Mouse (Mus musculus): ENCODE data around the gene Atxn2.
"Not testable (repeated sequence)": the region's sequence is repeated elsewhere in the genome, so short reads cannot be mapped to it uniquely, and the experiment has no call there.

Gene Atxn2

DNA sequence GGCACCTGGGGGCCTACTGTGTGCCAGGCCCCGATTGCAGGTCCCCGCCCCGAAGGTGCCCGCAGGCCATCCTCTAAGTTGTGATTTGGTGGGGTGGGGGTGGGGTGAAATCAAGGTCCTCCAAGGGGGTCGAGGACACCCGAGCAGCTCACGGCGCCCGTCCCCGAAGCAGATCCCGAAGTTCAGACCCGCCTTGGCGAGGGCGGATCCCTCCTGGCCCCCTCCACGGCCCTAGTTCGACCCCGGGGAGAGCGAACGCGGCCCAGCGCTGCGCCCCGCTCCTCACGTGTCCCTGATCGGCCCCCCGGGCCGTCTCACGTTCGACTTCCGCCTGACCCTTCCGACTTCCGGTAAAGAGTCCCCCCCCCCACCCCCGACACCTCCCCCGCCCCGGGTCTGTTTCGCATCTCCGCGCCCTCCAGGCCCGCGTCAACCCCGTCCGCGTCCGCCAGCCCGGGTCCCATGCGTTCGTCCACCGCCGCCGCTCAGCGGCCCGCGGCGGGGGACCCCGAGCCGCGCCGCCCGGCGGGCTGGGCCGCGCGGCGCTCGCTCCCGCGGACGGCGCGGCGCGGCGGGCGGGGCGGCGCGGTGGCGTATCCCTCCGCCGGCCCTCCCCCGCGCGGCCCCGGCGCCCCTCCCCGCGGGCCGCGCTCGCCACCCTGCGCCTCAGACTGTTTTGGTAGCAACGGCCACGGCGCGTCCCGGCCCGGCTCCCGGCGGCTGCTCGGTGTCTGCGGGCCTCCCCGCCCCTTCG lies at the start of gene Atxn2:
Atxn2 (plus strand) TSS at position 164 of the 754 bp plus-strand sequence.
- DNase-seq (ENCODE audit: extremely low read depth, insufficient read length, low spot score): peak; percentile 86

DNA sequence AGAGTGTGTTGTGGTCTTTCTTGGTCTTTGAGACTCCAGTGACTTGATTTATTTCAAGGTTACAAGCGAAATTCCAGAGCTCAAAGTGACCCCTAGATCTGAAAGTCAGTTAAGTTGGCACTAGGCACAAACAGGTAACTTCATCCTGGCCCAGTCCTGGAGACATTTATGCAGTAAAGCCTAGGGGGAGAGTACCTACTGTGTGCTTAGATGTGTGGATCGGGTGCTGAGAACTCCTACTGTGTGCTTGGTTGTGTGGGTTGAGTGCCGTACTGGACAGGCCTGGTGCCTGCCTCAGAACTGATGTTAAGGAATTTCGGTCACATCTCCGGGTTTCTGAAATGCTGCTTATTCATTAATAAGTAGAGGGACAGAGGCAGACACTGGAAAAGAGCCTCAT lies 49.6 kb upstream of the Atxn2 start:
- DNase-seq (ENCODE audit: extremely low read depth, insufficient read length, low spot score): no peak

DNA sequence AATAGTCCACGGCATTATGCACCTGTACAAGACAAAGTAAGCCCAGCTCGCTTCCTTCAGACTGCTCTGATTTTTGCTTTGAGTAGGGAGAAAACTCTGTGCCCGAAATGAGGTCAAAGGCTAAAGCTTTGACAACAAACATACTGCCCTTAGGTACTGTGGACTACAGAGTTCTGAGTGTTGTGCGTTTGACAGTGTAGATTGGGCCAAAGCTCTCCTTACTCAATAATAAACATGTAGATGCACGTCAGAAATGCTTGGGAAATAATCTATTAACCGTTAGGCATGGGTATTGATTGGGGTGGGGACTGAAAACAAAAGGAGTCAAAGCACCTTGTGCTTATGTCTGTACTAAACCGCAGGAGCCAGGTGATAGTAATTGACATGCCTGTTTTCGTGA lies 47.7 kb upstream of the Atxn2 start:
- DNase-seq (ENCODE audit: extremely low read depth, insufficient read length, low spot score): no peak

DNA sequence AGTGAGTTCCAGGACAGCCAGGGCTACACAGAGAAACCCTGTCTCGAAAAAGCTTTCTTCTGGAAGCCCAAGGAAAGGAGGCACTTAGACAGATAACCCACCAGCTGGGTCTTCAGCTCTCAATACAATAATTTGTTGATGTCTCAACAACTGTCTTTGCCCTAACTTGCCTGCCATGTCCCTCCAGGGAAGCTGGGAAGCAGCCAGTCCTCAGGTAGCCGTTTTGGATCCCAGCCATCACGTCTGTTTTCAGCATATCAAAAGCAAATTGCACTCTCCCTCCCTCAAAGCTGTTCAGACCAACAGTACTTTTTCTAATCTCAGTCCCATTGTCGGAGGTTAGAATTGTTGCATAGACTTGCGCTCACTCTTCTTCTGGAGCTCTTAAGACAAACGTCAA lies 47.1 kb upstream of the Atxn2 start:
- no peak for DNase-seq (ENCODE audit: extremely low read depth, insufficient read length, low spot score)

DNA sequence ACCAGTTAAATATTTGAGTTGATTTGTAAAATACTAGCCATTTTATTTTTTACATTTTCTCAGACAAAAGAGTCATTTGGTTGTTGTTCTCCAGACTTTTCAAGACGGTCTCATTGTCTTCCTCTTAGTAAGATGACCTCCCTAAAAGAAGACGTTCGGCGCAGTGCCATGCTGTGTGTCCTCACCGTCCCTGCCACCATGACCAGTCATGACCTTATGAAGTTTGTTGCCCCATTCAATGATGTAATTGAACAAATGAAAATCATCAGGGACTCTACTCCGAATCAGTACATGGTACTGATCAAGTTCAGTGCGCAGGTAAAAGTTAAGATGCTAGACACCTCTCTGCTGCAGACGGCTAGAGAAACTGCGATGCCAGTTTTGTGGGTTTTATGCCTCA lies 46.2 kb upstream of the Atxn2 start:
- DNase-seq (ENCODE audit: extremely low read depth, insufficient read length, low spot score): no peak

DNA sequence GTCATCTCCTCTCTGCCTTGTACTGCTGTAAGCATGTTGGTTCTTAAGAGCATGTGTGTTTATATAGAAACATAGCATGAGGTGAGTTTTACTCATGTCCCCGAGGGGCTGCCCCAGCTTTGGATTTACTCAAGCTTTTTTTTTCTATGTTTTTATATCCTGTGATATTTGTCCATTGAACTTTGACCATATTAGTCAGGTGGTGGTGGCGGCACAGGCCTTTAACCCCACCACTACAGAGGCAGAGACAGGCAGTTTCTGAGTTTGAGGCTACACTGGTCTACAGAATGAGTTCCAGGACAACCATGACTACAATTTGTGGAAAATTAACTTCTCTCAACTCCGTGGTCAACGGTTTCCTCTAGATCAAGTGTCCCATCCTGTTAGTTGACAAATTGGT lies 44.1 kb upstream of the Atxn2 start:
- no peak for DNase-seq (ENCODE audit: extremely low read depth, insufficient read length, low spot score)

DNA sequence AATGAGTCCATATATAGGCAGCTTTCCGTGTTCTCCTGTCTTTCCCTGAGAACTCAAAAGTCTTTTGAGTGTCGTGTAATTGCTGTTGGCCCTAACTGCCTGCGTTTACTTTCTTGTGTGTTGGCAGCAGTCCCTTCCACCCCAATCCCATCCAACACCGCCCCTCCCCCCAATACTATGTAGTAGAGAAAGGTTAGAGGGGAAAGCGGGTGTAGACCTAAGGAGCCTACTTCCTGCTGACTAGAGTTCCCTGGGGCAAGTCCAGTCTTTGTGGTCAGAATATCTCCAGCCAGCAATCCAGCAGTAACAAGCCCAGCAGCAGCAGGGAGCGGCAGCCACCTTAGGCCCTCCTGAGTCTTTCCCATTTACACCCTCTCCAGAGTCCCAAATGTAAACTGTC lies 42.7 kb upstream of the Atxn2 start:
- peak; percentile 61 for DNase-seq (ENCODE audit: extremely low read depth, insufficient read length, low spot score)

DNA sequence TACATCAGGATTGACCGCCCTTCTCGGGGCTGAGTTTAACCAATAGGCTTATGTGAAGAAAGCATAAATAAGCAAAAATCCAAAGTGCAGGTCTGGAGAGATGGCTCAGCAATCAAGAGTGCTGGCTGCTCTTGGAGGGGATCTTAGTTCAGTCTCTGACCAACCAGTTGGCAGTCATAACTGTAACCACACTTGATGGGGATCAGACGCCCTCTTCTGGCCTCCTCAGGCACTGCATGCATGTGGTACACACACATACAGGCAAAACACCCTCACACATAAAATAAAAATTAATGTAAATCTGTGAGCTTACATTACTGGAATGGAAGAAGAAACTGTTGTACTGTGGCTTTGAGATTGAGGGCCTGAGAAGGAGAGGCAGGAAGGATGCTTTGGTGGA lies 40.7 kb upstream of the Atxn2 start:
- DNase-seq (ENCODE audit: extremely low read depth, insufficient read length, low spot score): no peak

DNA sequence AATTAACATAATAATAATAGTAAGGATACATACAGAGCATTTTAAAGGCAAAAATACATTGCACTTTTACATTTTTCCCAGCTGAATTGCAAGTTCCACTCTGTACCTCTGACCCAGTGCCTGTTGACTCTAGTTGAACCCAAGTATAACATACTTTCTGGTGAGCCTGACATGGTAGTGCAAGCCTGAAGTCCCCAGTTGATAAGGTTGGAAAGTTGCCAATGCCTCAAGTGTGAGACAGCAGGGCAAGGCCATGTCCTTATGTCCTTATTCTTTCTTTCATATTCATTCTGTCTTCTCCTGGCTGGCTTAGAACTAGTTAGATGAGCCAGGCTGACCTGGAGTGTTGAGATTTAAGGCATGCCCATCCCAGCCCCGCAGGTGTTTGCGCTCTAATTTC lies 28.9 kb upstream of the Atxn2 start:
- DNase-seq (ENCODE audit: extremely low read depth, insufficient read length, low spot score): no peak

DNA sequence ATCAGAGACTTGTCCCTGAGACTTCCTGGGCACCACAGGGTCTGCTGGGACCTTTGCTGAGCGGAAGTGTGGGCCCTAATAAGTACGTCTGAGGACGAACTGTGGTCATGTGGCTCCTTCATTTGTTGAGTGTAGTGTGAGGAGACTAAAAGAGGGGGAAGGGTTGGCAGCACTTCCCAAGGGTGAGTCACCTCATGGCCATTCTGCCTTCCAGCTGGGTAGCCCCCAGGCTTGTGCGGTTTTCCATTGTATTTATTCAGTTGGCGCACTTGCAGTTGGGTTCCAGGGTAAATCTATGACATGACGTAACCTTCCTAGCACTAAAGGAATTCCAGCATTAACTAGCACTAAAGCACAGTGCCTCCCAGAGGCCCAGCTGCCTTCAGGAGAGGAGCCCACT lies 25.6 kb upstream of the Atxn2 start:
- DNase-seq (ENCODE audit: extremely low read depth, insufficient read length, low spot score): peak; percentile 72

DNA sequence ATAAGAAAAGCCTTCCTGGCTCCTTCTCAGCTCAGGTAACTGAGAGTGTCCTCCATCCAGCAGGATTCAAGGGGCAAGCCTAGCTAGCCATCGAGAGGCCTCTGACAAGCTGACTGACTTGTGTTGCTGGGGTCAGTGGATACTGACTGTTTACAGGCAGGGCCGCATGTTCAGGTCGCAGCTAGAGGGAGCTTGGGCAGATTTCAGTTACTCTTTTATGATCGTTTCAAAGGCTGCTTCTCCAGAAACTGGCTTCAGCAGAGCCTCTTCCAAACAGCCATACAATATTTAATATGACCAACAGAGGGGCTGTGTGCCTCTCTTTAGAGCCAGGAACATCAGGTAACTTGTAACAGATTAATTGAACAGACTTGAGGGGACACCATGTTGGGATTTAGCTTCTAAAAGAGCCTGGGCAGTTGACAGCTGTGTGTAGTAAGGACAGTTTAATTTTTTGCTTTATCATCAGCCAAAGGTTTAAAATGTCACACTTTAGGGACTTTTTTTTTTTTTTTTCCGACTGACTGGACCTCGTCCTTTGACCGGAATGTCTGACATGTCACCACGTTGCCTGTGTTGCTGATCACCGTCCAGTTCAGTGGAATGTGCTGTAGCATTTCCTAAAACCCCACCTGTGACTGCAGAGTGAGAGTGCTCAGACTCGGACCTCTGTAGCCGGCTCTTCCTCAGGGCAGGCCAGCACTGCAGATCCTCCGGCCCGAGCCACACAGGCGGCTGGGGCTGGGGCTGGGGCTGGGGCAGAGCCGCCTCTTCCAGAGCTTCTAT lies 24.8 kb upstream of the Atxn2 start:
- no peak for DNase-seq (ENCODE audit: extremely low read depth, insufficient read length, low spot score)

DNA sequence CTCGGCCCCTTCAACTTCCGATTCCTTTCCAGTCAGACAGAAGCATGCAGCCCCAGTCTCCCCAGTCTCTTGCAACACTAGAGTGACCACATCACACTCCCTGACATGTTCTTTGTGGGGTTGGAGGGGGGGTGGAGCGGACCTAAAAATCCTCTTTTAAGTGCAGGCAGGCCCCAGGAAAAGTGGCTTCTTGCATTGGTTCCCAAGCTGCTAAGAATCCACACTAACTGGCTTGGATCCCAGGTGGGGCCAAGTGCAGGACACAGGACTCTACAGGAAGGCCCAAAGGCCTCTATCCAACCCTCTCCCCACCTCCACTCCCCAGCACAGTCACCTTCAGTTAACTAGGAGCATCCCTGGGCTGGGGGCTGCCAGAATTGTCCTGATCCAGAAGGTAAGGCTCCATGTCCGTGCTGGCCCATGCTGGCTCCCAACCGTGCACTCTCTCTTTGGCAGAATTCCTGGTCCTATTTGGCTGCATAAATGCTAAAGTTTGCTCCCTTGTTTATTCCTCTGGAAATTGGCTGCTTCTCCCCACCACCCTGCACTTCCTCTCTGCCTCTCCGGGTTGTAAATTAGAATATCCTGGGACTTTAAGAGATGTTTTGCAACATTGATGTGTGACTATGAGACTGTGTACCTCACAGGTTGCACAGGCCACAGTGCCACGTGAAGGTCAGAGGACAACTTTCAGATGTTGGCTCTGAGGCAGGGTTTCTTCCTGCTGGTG lies 20.5 kb upstream of the Atxn2 start:
- peak; percentile 22 for DNase-seq (ENCODE audit: extremely low read depth, insufficient read length, low spot score)

DNA sequence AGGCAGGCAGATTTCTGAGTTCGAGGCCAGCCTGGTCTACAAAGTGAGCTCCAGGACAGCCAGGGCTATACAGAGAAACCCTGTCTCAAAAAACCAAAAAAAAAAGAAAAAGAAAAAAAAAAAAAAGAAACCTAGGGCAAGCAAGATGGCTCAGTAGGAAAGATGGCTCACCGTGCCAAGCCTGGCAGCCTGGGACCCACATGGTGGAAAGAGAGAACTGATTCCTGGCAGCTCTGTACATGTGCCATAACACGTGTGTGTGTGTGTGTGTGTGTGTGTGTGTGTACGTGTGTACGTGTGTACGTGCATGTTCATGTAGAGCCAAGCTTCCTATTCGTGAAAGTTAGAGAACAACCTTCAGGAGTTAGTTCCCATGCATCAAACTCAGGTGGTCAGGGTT lies 19.7 kb upstream of the Atxn2 start:
- DNase-seq (ENCODE audit: extremely low read depth, insufficient read length, low spot score): not testable (repeated sequence)

DNA sequence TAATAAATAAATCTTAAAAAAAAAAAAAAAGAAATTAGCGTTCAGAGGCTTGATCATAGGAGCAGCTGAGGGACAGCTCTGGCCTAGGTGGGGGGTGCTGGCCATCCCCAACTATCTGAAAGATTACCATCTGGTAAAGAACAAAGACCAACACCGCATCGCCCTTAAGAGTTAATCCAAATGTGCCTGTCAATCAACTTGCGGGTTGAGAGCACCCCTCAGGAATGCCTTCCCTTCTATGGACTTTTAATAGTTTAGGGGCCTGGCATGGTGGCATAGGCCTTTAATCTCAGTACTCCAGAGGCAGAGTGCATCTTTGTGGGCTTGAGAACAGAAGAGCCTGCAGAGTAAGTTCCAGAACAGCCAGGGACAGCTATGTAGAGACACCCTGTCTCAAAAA lies 18.2 kb upstream of the Atxn2 start:
- DNase-seq (ENCODE audit: extremely low read depth, insufficient read length, low spot score): no peak

DNA sequence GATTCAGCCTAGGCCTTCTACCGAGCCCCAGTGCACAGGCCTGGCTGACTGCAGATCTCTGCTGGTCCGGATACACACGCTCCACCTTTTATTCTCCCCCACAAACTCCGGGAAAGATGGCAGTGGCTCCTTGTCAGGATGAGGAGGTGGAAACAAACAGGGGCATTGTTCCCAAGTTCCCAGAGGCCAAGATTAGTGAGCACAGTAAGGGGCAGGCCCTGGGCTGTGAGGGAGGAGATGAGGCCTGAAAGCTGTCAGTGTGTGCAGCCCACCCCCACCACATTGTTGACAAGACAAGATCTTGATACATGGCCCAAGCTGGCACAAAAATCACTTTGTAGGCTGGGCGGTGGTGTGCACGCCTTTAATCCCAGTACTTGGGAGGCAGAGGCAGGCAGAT lies 14.4 kb upstream of the Atxn2 start:
- DNase-seq (ENCODE audit: extremely low read depth, insufficient read length, low spot score): no peak

DNA sequence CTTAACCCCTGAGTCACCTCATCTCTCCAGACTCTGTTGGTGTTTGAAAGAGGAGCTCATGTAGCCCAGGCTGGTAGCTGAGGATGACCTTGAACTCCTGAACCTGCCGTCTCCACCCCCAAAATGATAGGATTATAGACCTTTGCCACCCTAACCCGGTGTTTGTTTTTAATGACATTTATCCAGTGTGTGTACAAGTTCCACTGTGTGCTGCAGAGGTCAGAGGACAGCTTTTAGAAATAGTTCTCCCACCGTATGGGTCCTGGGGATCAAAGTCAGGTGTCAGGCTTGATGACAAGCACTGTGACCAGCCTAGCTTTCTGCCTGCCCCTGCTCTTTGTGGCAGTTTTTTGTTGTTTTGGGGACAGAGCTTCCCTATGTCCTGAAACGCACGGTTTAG lies 11.2 kb upstream of the Atxn2 start:
- DNase-seq (ENCODE audit: extremely low read depth, insufficient read length, low spot score): no peak

DNA sequence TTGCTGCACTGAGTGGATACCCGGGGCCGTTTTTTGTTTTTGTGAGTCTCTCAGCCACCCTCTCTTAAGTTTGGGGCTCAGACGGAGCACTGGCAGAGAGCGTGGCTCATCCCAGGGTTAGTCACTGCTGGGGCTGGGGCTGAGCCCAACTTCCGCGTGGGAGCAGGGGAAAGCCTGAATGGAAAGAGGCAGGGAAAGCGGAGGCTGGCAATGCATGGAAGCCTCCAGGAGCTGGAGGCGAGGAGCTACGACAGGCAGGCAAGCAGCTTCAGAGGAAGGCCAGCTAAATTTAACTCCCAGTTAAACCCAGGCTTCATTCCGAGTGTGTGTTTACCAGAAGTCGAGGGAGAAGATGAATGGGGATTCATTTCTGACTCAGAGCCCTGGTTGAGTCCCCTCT lies 10.6 kb upstream of the Atxn2 start:
- peak; percentile 65 for DNase-seq (ENCODE audit: extremely low read depth, insufficient read length, low spot score)

DNA sequence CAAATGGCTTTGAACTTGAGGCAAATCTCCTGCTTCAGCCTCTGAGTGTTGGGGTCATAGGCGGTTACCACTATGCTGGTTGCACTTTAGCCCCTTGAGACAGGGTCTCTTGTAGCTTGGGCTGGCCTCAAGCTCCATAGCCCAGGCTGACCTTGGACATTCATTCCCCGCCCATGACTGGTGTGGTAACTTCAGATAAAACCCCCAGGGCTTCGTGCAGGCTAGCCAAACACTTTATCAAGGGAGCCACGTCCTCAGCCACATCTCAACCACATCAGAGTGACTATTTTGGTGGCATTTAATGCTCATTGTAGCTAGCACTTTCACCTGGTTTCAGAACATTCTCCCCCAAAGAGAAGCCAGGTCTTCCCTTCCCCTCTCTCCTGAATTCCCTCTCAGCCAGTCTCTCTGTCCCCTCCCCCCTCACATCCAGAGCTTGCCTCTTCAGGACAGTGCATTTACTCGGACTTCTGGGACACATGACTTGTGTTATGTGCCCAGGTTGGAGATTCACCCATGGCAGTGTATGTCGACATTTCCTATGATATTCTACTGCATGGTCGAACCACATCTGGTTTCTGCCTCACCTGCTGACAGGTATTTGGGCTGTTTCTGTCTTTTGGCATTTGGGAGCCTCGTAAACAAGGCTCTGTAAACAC lies 9.9 kb upstream of the Atxn2 start:
- no peak for DNase-seq (ENCODE audit: extremely low read depth, insufficient read length, low spot score)

DNA sequence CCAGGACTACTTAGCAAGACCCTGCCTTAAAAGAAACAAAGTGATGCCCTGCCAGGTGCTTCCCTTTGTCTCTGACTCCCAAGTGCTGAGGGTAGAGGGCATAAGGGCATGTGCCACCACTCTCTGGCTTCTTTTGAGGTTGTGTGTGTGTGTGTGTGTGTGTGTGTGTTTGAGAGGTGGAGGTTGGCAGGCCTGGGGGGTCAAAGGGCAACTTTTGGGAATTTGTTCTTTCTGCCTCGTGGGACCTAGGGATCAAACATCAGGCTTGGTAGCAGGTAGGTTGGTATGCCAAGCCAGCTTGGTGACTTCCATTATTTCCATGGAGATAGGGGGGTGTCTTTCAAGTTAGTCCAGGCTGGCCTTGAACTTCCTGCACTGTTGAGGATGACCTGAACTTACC lies 7.8 kb upstream of the Atxn2 start:
- DNase-seq (ENCODE audit: extremely low read depth, insufficient read length, low spot score): no peak

DNA sequence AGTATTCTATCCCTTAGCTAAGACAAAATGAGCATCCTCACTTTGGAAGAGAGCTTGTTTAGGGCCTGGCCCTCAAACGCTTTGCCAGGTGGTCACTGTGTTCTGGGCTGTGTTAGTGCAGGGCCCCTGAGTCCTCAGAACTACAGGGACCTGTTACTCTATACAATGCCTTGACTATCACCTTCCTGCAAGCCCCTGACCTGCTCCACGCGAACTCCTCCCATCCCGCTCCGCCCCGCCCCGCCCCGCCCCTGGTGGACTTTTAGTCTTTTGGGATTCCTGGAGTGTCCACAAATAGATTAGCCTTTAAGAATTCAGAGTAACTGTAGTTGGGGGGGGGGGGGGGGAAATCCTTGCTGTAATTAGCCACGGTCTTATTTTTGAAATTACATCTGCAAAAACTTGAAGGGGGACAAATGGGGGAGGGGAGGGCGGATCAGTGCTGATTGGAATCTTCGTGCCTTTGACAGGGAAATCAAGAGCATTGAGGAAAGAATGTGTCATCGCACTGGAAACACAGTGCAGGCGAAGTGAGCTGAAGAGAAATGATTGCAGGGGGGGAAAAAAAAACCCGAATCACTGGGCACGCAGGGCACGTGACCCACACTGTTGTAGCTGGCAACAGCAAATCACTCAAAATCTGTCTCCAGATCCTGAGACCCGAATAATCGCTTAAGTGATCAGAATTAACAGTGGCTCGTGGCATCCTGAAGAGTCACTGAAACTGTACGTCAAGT lies 6.5 kb upstream of the Atxn2 start:
- no peak for DNase-seq (ENCODE audit: extremely low read depth, insufficient read length, low spot score)
